Mouse (Mus musculus): ENCODE measurements around the gene Otop1.
A peak's percentile ranks its signal among the peaks of the same experiment; 100 is the strongest.

Gene Otop1

DNA sequence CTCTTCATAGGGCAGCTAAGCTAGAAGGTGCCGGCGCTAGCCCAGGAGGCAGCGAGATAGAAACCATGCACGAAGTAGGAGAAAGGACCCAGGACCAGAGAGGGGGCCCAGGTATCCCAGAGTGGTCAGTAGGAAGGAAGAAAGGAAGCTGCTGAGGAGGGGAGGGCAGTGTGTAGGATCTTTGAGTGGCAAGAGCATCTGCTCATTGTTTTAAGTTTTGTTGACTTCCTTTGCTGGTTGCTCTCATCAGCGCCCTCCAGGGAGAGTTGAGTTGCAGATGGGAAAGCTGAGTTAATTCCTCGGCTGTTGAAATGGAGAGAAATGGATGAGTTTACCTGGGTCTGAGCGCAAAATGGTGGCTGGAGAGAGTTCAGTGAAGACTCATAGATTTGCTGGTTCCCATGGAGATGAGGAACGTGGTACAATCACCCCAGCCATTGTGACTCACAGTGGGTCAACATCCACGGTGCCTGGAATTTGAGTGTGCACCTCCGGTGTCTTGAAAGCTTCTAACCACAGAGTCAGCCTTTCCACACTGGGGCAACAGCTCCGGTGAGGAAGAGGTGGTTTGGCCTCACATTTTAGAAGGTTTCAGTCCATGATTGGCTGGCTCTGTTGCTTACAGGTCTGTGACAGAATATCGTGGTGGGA is 26.1 kb downstream of the Otop1 start:
- no peak for DNase-seq (ENCODE audit: low read depth, low spot score)

DNA sequence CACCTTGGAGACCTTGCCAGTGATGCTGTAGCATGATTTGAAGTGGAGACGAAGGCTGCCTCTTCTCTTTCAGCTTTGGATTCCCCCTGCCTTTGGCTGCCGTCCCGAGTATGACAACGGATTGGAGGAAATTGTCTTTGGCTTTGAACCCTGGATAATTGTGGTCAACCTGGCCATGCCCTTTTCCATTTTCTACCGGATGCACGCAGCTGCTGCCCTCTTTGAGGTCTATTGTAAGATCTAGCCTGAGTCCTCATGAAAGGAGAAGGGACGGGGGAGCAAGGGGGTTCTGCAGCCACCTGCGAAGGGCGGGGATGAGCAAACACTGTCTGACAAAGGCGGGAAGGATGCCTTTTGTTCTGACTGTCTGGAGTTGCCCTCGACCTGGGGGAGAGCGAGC is 26.9 kb downstream of the Otop1 start:
- DNase-seq (ENCODE audit: low read depth, low spot score) = peak; percentile 28

DNA sequence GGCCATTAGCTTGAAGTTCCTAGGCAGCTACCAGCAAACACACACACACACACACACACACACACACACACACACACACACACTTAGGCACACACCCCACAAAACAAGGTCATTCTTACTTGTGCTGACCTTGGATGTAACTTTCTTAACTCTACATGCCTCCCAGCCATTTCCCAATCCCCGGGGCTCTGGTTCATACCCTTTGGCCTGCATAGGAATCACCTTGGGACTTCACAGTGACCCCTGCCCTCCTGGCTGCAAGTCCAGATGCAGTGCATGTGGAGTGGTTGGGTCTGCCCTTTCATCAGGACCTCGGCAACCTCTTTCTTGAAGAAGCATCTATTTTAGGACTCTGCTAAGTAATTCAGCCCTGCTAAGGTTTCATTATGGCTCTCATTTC is 29.5 kb downstream of the Otop1 start:
- no peak for DNase-seq (ENCODE audit: low read depth, low spot score)

DNA sequence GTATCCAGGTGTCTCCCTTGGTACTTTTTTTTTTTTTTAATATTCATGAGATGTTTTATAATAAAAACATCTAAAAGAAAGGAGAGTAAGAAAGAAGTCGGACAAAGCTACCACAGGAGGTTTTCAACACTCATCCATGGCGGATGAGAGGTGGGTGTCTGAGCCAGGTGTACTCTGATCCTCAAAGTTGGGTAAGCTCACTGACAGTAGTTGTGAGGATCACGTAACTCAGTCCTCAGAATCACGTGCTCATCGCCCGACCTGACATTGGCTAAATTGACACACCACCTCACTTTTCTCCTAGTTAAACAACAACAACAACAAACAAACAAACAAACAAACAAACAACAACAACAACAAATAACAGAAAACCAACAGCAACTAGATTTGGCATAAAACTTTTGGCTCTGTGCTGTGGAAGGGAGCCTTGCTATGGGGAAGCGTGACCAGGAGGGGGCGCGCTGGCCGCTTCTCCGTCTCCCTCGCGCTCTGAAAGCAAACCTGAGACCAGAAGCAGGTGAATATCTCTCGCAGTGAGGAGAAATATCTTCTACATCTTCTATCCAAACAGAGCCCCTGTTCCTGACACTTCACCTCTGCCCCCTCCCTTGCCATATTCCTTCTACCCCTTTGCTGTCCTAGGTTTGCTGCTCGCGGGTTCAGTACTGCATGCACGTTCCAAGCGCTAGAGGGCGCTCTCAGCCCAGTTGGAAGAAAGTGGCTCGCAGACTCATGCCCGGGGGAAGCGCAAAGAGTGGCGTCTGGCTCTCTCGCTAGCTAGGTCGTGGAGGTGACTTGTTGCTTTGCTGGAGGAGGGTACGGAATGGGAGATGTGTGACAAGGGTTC is 31.7 kb downstream of the Otop1 start:
- DNase-seq (ENCODE audit: low read depth, low spot score) = peak; percentile 92

DNA sequence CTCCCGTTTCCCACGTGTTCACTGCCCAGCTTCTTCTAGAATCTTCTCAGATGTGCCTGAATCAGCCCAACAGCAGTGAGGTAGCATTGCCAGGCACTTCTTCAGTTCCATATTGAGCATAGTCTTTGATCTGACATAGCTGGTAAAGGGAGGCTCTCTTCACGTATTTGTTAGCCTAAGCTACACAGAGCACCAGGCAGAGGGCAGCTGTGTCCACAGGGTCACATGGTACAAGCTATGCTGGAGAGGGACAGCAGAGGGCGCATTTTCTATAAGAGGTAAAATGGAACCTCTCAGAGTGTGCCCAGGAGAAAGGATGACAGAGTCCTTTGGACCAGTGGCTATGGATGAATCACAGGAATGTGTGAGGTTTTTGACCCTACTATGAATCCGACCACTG is 33.1 kb downstream of the Otop1 start:
- DNase-seq (ENCODE audit: low read depth, low spot score) = peak; percentile 75

DNA sequence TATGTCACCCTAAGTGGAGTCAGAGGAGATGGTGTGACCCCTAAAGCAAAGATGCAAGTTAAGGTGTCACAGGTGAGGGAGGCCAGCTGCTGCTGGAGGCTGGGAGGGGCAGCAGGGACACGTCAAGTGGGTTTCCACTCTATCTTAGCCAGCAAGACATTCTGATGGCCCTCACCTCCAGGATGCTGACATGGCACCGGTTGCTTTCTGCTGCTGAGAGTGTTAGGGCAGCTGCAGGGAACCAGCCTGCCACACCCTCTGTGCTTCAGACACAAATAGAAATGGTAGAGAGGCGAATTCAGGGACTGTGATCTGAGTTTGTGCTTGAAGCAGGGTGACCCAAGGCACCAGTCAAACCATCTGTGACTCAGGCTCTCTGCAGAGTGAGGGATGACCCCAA is 34.0 kb downstream of the Otop1 start:
- no peak for DNase-seq (ENCODE audit: low read depth, low spot score)

DNA sequence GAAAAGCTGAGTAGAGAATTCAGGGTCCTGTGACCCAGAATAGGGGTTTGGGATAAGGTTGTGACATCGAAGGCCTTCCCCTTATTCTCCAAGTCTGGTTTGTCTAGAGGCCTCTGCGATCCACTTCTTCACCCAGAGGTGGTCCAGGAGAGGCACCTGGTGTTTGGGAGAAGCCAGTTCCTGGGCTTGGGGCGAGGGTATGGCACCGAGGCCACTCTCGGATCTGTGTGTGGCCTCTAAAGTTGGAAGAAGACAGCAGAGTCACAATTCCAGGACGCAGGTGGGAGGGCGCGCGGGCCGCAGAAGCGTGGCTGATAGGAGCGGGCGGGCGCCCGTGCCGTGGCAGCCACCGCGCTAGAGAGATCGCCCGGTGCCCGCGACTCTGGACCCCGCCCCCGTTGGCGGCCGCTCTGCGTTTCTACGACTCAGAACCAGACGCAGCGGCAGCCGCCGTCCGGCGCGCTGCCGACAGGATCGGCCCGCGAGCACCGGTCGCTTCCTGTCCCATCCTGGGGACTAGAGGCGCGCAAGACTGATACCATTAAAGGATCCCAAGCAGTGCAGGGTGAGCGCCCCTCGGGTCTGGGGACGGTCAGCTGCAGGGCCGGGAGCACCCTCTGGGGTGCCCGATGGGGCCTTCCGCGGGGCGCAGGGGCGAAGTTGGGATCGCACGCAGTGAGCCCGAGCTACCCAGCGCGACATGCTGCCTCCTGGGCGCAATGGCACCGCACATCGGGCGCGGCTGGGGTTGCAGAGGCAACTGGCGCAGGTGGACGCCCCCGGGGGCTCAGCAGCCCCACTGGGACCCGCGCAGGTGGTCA is 43.4 kb downstream of the Otop1 start, which contains the start of gene Drd5:
Gene Drd5 (plus strand): TSS at position 402 of the 821 bp plus-strand sequence.
- peak; percentile 65 for DNase-seq (ENCODE audit: low read depth, low spot score)

DNA sequence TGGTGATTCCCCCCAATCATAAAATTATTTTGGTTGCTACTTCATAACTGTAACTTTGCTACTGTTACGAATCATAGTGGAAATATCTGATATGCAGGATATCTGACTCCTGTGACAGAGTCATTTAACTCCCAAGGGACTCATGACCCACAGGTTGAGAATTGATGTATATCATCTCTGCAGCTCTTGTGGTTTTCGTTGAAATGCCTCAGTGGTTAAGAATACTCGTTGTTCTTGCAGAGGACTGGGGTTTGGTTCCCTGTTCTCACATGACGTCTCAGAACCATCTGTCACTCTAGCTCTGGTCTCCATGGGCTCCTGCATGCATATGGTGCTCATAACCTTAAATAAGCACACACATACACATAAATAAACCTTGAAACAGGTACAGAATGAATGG is 57.6 kb downstream of the Otop1 start:
- no peak for DNase-seq (ENCODE audit: low read depth, low spot score)

DNA sequence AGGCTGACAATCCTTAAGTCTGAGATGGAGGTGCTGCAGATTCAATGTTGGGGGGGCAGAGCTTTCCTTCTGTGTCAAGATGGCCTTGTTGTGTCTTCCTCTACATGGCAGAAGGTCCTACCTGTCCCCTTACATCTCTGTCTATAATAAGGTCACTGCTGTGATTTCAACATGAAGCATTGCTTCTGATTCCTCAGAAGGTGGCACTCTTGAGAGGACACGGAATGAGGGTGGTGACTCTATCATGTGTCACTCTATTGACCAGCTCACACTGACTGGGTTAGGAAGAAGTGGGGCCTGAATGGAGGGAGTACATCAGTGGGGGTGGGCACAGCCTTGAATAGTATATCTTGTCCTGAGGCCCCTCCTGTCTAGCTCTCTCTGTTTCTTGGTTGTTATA is 58.8 kb downstream of the Otop1 start:
- no peak for DNase-seq (ENCODE audit: low read depth, low spot score)

DNA sequence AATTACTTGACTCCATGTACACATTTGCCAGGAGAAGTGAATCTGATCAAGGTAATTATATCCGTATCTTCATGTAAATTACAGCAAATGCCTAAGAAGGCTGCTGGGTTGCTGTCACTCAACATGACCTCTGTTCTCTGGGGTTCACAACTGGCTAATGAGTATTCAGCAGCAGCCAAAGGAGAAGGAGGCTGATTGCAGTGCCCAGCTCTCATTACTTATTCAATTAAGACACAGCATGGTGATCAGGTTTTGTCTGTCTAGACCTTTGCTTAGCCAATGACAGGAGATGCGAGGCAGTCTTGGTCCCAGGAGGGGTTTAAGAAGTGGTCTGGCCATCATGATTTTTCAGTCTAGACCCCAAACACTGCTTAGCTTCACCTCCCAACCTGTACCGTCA is 67.3 kb downstream of the Otop1 start:
- DNase-seq (ENCODE audit: low read depth, low spot score) = no peak

DNA sequence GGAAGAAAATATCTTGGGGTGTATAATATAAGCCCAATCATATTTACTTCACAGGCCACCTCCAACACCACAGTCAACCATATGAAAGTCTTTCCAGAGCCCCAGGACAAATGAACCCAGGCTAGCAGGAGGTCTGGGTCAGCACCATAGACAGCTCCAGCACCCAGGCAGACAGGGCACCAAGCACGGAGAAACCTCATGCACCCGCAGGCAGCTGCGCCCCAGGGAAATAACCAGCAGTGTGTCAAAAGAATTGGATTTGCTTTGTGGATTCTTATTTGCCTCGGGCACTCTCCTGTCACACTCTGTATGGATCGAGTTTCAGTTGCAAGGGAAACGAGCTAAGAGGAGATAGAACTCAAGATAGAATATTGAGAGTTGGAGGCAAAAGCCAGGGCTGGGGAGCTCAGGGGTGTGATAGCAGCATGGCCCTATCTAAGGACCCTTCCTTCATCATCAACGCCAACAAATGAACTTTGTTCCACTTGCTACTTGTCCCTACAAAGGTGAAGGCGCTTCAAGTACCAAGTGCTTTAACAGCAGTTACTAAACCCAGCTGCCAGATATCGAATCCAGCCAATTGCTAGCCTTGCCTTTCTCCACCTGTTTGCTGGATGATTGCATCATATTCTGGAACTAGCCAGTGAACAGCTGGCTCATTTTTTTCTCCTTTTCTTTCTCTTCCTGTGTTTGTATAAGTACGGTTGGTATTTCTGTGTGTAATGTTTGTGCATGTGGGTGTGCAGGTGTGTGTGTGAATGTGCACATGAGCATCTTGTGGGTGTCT is 71.1 kb downstream of the Otop1 start:
- peak; percentile 73 for DNase-seq (ENCODE audit: low read depth, low spot score)

DNA sequence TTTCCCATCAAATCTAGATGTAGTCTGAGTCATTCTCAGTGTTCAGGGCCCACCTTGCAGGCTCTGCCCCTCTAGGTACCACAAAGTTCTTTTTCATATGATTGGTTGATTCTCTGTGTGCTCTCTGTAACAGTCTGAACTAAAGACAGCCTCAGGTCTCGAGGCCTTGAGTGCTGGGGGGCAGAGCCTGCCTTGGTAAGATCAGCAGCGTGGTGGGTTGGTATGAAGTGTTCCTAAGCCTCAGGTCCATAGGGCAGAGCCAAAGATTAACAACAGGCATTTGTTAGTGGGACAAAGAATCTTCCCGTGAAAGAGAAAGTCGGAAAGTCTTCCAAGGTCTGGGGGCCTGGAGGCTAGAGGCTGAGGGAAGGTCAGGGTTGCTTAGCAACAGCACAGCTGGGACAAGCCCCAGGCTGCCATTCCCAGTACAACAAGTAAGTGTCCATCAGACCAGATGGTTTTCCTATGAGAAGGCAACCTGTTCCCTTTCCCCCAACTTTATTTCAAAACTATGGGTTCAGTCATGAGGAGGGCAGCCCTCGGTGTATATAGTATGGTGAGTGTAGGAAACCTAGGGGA is 74.7 kb downstream of the Otop1 start:
- DNase-seq (ENCODE audit: low read depth, low spot score) = peak; percentile 31

All from ZHBTc4 (cell line).